Mouse (Mus musculus): Measurements from ENCODE around the gene Mmrn1.

DNA sequence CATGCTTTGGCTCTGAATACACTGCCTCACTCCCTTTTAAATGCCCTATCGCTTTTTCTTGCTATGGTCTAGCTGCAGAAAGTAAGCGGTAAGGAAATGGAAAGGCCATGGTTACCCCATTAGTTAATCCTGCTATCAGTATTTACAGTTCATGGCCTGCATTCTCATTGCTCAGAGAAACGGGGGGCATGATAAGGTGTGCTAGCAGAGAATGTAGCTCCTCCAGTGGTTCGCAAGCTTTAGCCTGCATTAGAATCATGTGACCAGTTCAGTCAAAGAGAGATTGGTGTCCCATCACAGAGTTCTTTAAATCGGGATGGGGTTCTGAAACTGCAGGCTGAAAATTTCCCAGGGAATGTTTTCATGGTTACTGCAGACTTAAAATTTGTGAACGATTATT is 44.6 kb downstream of the Mmrn1 start:
- TF ChIP-seq CTCF (IDR thresholded peaks at IDR 0.05; ENCODE audit: low read depth) (no peak), EP300 (IDR thresholded peaks at IDR 0.05; ENCODE audit: low read depth) (no peak)

All from liver, postnatal 0 days (tissue).